Mouse (Mus musculus): ENCODE data around the gene Slc25a36.

DNA sequence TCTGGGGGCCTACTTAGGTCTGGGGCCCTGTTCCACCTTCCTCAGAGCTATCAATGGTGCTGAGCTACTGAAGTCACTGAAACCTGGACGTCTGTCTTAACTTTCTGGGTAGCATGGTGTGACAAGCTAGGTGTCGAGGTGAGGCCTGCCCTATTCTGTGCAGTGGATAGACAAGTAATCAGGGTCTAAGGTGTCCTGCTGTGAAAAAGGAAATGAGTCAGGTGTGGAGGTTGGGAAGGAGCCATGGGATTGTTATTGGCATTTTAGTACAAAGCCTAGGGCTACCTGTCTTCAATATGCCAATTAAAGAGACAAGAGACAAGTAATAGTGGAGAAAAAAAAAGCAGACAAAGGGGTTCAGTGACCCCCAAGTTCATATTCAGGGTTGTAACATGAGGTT, 30.8 kb upstream of the Slc25a36 start:
- TF ChIP-seq CTCF (IDR thresholded peaks at IDR 0.05; ENCODE audit: low read depth, low read length), result no peak
- no peak for TF ChIP-seq POLR2A (IDR thresholded peaks at IDR 0.05; ENCODE audit: extremely low read depth, insufficient read depth, low read length)

All from liver, adult 2 months (tissue).